Mouse (Mus musculus) heart, embryonic 14.5 days (tissue): ENCODE data around the gene Eps8l1. TPM values are rescaled to one million over a fixed set of nuclear protein-coding genes. Genes with fewer than 3 reads are reported as not detected.

Experiments
- ATAC-seq: fragments of 200-750 bp; cut with Nextera tagmentation; 2 replicates; pipeline ENCODE4 v1.8.0; 2017; ENCODE audit warnings: low read depth, moderate TSS enrichment; ENCODE audit not compliant: insufficient number of reproducible peaks, insufficient read depth, low FRiP score
- H3K27ac ChIP-seq, 2 experiments: fragments of 200-500 bp in 1 of 2; fragments of 300-500 bp in 1 of 2; sonication (generic) in 1 of 2; replicated peaks in 1 of 2; 2 replicates each; pipeline ENCODE4 v1.5.1; 2012 to 2014; ENCODE audit warnings: low read depth in 2 of 2, low read length in 2 of 2, control low read depth in 1 of 2, mild to moderate bottlenecking in 1 of 2, mixed read lengths in 1 of 2; ENCODE audit not compliant: control insufficient read depth in 1 of 2, insufficient read depth in 1 of 2
- H3K27me3 ChIP-seq: fragments of 300-500 bp; sonication (generic); 2 replicates; pipeline ENCODE4 v1.6.1; 2014; ENCODE audit warnings: mild to moderate bottlenecking, low read length, control low read depth; ENCODE audit not compliant: control insufficient read depth, insufficient read depth
- H3K36me3 ChIP-seq: fragments of 300-500 bp; sonication (generic); 2 replicates; pipeline ENCODE4 v1.6.1; 2014; ENCODE audit warnings: mild to moderate bottlenecking, control low read depth, low read length, mixed read lengths; ENCODE audit not compliant: control insufficient read depth, insufficient read depth
- H3K4me1 ChIP-seq, 2 experiments: fragments of 200-500 bp in 1 of 2; fragments of 300-500 bp in 1 of 2; sonication (generic) in 1 of 2; 2 replicates each; pipeline ENCODE4 v1.6.1; 2012 to 2014; ENCODE audit warnings: low read length in 2 of 2, control low read depth in 1 of 2, mixed read lengths in 1 of 2; ENCODE audit not compliant: control insufficient read depth in 2 of 2, insufficient read depth in 2 of 2
- H3K4me2 ChIP-seq: fragments of 300-500 bp; sonication (generic); 2 replicates; pipeline ENCODE4 v1.6.1; 2014; ENCODE audit warnings: mild to moderate bottlenecking, low read length
- H3K4me3 ChIP-seq, 2 experiments: fragments of 200-500 bp in 1 of 2; fragments of 300-500 bp in 1 of 2; sonication (generic) in 1 of 2; 2 replicates each; pipeline ENCODE4 v1.5.1; 2012 to 2014; ENCODE audit warnings: low read length in 2 of 2, mild to moderate bottlenecking in 2 of 2, control low read depth in 1 of 2, low read depth in 1 of 2, moderate library complexity in 1 of 2; ENCODE audit not compliant: control insufficient read depth in 1 of 2, insufficient read depth in 1 of 2
- H3K9ac ChIP-seq: fragments of 300-500 bp; sonication (generic); 2 replicates; pipeline ENCODE4 v1.6.1; 2014; ENCODE audit warnings: mild to moderate bottlenecking, low read length
- H3K9me3 ChIP-seq: fragments of 300-500 bp; sonication (generic); 2 replicates; pipeline ENCODE4 v1.6.1; 2016; ENCODE audit warnings: low read length, control low read depth; ENCODE audit not compliant: control insufficient read depth
- WGBS: fragments of 180-500 bp; shearing (Covaris S2); extraction: QIAGEN DNeasy Blood & Tissue Kit; methylation state at CpG from one replicate; pipeline ENCODE4 v1.1.7; 2014; 5-methylcytosine and 5-hydroxymethylcytosine counted together
- polyA plus RNA-seq: library from polyadenylated mRNA; unstranded; fragments of >200 nt; fragmentation: Nextera tagmentation; extraction: Ambion mirVana; gene quantifications from 2 replicates; pipeline ENCODE4 v1.2.1, GENCODE M21; 2014

The Eps8l1 gene
- polyA plus RNA-seq, 1 experiment from 2014 or later: 4.7 TPM

- 21% methylated on average over 6 of the region's 6 CpGs for WGBS
- no peak overlapping the region for H3K4me3 ChIP-seq
- no peaks in the 10 kb centered on the region for H3K27me3 ChIP-seq
- H3K9ac ChIP-seq: no peak overlapping the region
- ATAC-seq: no peak
- H3K27ac ChIP-seq: no peak overlapping the region
- peaks cover 44% of the 10 kb centered on the region for H3K36me3 ChIP-seq
- no peaks in the 10 kb centered on the region for H3K9me3 ChIP-seq
- peak overlapping the region; percentile 89; the same call in 1 of the 2 replicates for H3K4me2 ChIP-seq
- peaks cover 7 to 19% of the 10 kb centered on the region in 2 experiments for H3K4me1 ChIP-seq
Observed at GRCm38 (mm10) chr7:4479674-4480073, 19.2 kb downstream of the Eps8l1 start.

DNA sequence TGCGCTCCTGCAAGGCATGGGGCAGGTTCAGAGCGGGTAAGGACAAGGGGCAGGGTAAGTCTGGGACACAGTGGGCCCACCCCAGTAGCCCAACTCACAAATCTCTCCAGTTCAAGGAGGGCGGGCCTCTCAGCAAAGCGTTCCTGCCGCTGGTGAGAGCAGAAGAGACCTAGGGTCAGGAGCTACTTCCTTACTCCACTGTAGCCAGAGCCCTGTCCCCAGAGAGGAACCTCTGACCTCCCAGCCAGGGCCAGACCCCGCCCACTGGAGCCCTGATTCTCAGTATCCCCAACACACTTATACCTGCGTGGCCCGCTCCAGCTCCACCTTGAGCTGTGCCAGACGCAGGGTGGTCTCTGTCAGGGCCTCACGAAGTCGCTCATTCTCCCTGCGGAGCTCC lies 21.8 kb downstream of the Eps8l1 start:
- Histone ChIP-seq H3K4me1 (peaks cover 7 to 18% of the 10 kb centered on the region in 2 experiments), H3K27ac (no peak overlapping the region), H3K36me3 (peaks cover 70% of the 10 kb centered on the region), H3K27me3 (no peaks in the 10 kb centered on the region), H3K4me2 (no peak overlapping the region), H3K4me3 (no peak overlapping the region), H3K9ac (no peak overlapping the region), H3K9me3 (no peaks in the 10 kb centered on the region)
- no peak for ATAC-seq
- 87% methylated on average over 12 of the region's 12 CpGs for WGBS

- Histone ChIP-seq H3K4me1 (peaks cover 14 to 21% of the 10 kb centered on the region in 2 experiments), H3K27ac (peak overlapping the region; percentile 82 to 83), H3K4me3 (no peak overlapping the region), H3K27me3 (no peaks in the 10 kb centered on the region), H3K9me3 (no peaks in the 10 kb centered on the region), H3K4me2 (no peak overlapping the region), H3K9ac (no peak overlapping the region), H3K36me3 (peaks cover 81% of the 10 kb centered on the region)
- WGBS: 67% methylated on average over 6 of the region's 6 CpGs
- ATAC-seq: peak; percentile 67
Observed at GRCm38 (mm10) chr7:4491308-4491707, 30.8 kb downstream of the Eps8l1 start.

DNA sequence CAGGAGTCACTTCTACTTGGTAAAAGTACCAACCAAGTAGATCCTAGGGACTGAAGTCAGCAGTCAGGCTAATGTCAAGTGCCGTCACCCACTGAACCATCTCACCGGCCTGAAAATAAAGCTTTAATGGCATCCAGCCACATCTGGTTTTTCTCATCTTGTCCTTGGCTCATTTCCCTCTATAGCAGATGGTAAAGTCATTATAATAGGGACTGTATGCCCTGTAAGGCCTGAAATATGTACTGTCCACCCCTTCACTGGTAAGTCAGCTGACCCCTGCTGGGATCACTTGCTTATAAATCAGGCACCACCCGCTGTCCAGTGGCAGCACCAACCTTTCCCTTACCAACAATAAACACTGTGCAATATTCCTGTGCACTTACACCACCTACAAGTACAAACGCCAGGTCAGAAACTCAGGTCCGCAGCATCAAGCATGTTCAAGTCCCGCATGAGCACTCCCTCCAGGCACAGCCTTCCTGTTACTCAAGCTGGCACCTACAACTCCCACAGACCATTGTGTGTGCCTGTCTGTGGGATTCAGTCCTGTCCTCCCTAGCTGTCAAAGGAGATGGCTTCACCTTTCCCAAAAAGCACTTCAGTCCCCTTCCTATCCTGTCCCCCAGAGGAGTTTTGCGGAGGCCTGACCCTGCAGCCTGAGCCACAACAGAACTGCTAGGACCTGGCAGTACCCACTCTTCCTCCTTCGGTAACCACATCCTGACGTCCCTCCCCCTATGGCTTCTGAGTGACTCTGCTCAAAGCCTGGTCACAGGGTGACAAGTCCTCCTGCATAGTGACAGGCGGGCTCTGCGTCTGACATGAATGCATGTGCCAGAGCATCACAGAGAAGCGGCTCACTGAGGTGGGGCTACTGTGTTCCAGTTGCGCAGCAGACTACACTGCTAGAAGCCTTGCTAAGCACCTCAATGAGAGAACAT lies 32.1 kb downstream of the Eps8l1 start:
- Histone ChIP-seq H3K4me2 (no peak overlapping the region), H3K36me3 (peaks cover 82% of the 10 kb centered on the region), H3K9ac (peak overlapping the region; percentile 14; the same call in 1 of the 2 replicates), H3K27ac (peak overlapping the region; percentile 82 to 83), H3K27me3 (no peaks in the 10 kb centered on the region), H3K4me1 (peaks cover 18 to 25% of the 10 kb centered on the region in 2 experiments), H3K9me3 (no peaks in the 10 kb centered on the region), H3K4me3 (no peak overlapping the region)
- WGBS: 68% methylated on average over 13 of the region's 13 CpGs
- ATAC-seq: no peak

DNA sequence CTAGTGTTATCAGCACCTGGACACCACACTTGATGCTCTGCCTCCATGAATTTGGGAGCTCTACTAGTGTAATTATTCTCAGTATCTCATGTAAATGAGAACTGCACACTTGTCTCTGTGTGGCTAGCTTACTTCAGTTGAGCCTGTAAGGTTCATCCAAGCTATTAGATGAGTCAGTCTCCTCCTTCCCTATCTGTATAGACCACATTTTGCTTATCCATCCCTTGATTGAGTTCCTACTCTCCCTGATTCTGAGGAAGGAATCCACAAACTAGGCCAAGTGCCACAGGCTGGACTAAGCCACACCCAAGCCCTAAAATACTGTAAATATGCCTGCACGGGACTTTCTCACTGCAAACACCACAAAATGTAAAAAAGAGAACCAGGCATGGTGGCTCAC lies 33.5 kb downstream of the Eps8l1 start:
- no peaks in the 10 kb centered on the region for H3K27me3 ChIP-seq
- H3K36me3 ChIP-seq: peaks cover 74% of the 10 kb centered on the region
- no peak overlapping the region for H3K4me3 ChIP-seq
- H3K9ac ChIP-seq: no peak overlapping the region; the same call in 1 of the 2 replicates
- H3K9me3 ChIP-seq: no peaks in the 10 kb centered on the region
- WGBS: 70% methylated on average over 1 of the region's 1 CpGs
- no peak overlapping the region for H3K27ac ChIP-seq
- no peak overlapping the region for H3K4me2 ChIP-seq
- peaks cover 31 to 39% of the 10 kb centered on the region in 2 experiments for H3K4me1 ChIP-seq
- ATAC-seq: no peak

- Histone ChIP-seq H3K9ac (no peak overlapping the region), H3K4me3 (no peak overlapping the region), H3K4me1 (peaks cover 34 to 52% of the 10 kb centered on the region in 2 experiments), H3K9me3 (no peaks in the 10 kb centered on the region), H3K27me3 (no peaks in the 10 kb centered on the region), H3K4me2 (no peak overlapping the region), H3K27ac (no peak overlapping the region), H3K36me3 (peaks cover 69% of the 10 kb centered on the region)
- ATAC-seq: no peak
- WGBS: 94% methylated on average over 3 of the region's 3 CpGs
Observed at GRCm38 (mm10) chr7:4496468-4496867, 36.0 kb downstream of the Eps8l1 start.

DNA sequence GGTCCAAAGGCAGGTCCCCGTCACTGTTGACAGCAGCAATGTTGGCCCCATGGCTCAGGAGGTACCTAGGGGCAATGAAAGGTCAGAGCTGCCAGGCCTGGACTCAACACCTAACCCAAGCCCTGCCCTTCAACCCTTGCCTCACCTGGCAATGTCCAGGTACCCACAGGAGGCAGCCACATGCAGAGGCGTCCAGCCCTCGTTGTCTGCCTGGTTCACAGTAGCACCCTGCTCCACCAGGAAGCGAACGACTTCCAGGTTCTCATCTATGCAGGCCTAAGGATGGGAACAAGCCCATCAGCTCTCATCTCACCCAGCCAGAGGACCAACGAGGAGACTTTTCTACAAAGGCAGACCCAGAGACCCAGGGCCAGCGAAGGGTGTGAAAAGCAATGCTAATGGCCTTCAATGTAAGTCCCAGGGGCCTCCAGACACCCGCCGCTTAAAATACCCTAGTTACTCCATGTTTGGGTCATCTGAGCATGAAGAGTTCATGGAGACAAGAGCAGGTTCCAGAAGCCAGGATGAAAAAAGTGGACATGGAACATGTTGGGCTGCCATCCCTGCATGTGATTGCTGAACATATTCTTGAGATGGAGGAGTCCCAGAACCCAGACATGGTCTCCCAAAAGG lies 36.9 kb downstream of the Eps8l1 start:
- H3K9ac ChIP-seq: 0 out of 2 replicates have a peak overlapping the region, but pooled peaks have one; percentile 96
- H3K36me3 ChIP-seq: peaks cover 63% of the 10 kb centered on the region
- no peak overlapping the region for H3K27ac ChIP-seq
- H3K4me3 ChIP-seq: no peak overlapping the region
- H3K4me1 ChIP-seq: peaks cover 30 to 42% of the 10 kb centered on the region in 2 experiments
- H3K4me2 ChIP-seq: peak overlapping the region; percentile 90; the same call in 1 of the 2 replicates
- no peak for ATAC-seq
- no peaks in the 10 kb centered on the region for H3K9me3 ChIP-seq
- no peaks in the 10 kb centered on the region for H3K27me3 ChIP-seq
- WGBS: 85% methylated on average over 9 of the region's 9 CpGs
